Mouse (Mus musculus) liver, embryonic 14.5 days (tissue): Measurements from ENCODE around the gene Anks1b.

ENCODE experiments used
- CTCF ChIP-seq: IDR thresholded peaks from 2 replicates; pipeline ENCODE4 v1.5.1; 2016; ENCODE audit warnings: antibody characterized with exemption, low read depth, control low read depth
- EP300 ChIP-seq: IDR thresholded peaks from 2 replicates; pipeline ENCODE4 v1.6.1; 2016; ENCODE audit warnings: antibody characterized with exemption, low read depth

DNA sequence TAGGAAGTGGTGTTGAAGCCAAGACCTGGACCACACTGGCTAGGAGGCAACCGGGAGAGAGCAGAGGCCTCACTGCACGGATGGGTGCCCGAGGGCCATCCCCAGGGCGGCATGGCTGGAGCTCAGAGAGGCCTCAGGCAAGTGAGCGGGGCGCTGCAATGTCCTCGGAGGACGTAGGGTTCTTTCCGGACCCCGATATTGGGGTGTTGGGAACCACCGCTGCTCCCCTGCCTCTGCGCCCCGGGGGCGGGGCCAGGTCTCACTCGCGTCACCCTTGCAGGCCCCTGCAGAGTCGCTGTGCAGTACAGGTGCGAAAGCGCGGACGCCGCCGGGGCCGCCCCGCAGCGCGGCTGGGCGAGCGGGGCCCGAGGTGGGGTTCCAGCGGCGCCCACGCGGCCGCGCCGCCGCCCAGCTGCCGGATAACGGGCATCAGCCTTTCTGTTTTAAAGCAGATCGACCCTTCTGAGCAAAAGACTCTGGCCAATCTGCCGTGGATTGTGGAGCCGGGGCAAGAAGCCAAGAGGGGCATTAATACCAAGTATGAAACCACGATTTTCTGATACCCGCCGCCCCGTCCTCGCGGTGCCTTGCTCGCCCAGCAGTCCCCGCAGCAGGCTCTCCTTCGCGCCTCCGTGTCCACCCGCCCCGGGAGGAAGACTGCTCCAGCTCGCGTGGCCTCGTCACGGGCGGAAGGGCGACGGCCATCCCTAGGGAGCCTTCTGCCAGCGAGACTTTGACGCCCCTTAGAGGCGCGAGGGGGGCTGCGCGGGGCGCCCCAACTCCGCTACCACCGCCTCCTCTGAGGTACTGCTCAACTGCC, 1096.3 kb downstream of the Anks1b start:
- TF ChIP-seq CTCF, result no peak
- TF ChIP-seq EP300, result no peak
